ENCODE assay signal across 27 mouse cellular contexts in the genomic region with DNA sequence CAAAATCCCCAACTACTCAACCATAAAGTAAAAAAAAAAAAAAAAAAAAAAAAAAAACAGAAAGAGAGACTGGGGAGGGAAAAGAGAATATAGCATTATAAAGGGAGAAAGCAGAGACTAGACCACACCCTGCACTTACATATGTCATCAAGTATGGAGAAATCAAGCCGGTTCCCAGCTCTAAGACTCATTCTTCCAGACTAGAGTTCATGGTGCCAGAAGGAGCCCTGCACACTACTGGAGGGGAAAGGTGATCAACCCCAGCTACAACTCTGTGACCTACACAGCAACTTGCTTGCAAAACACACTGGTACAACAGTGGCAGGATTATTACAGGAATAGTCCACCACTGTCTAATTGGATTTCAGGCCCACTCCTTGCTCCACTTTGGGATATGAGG. TPM values are rescaled to one million over a fixed set of nuclear protein-coding genes. Genes with fewer than 3 reads are reported as not detected.
DNase-seq lines count a peak whose midpoint lies in the region; ATAC-seq and TF ChIP-seq lines count a peak whose summit lies in the region.
"Had no signal": no experiment of that assay in that cellular context is flagged by ENCODE, and none has a peak within 500 bp of the region (broad histone marks: within the 10 kb centered on the region; RNA-seq: fewer than 3 reads in every experiment).

No protein-coding gene starts in this region.

- TF ChIP-seq EP300 in lung, postnatal 0 days (IDR thresholded peaks at IDR 0.05), result no peak
- TF ChIP-seq EP300 in CH12.LX (IDR thresholded peaks at IDR 0.05; ENCODE audit: low read length), result no peak

- no peak overlapping the region for H3K4me2 ChIP-seq in lung, postnatal 0 days (replicated peaks; ENCODE audit: low read depth, low read length)
- no peak overlapping the region for H3K4me2 ChIP-seq in CH12.LX (ENCODE audit: insufficient read depth, low read depth, poor library complexity, severe bottlenecking)
- H3K4me2 ChIP-seq: embryonic facial prominence, embryonic 12.5 days; forebrain, embryonic 12.5 days had no signal

- ATAC-seq in lung, postnatal 0 days, result peak; percentile 56; the same call in 1 of the 2 replicates
- ATAC-seq: activated CD4-positive, CD25-positive, alpha-beta regulatory T cell, adult 4 months; CD4-positive, CD25-positive, alpha-beta regulatory T cell, adult 4 months; forebrain, embryonic 14.5 days; forebrain, embryonic 16.5 days; Patski had no signal

- TF ChIP-seq RAD21 in CH12.LX (IDR thresholded peaks at IDR 0.05; ENCODE audit: low read depth, low read length), result no peak

- in situ Hi-C loops in CH12.LX (cut with MboI; ENCODE audit: low pct_ligation_motif_present, low pct_unique_long_range_greater_than_20kb, low sequenced_read_pairs), result no loop called here

- no peak overlapping the region for H3K9ac ChIP-seq in lung, postnatal 0 days (replicated peaks; ENCODE audit: low read depth)
- H3K9ac ChIP-seq in CH12.LX (ENCODE audit: insufficient read depth, low read depth), result no peak overlapping the region
- H3K9ac ChIP-seq: embryonic facial prominence, embryonic 12.5 days; forebrain, embryonic 12.5 days had no signal

- H3K79me2 ChIP-seq in CH12.LX (replicated peaks; ENCODE audit: control insufficient read depth, extremely low read depth, insufficient read depth, poor library complexity, severe bottlenecking), result no peaks in the 10 kb centered on the region

- dilution Hi-C loops in CH12.LX (cut with MboI; ENCODE audit: extremely low pct_ligation_motif_present, extremely low pct_unique_long_range_greater_than_20kb, low sequenced_read_pairs), result no loop called here

- H3K9me3 ChIP-seq in lung, postnatal 0 days (ENCODE audit: low read length), result no peaks in the 10 kb centered on the region
- H3K9me3 ChIP-seq in CH12.LX (replicated peaks; ENCODE audit: low read length), result no peaks in the 10 kb centered on the region
- H3K9me3 ChIP-seq in midbrain, embryonic 10.5 days (replicated peaks), result no peaks in the 10 kb centered on the region
- H3K9me3 ChIP-seq: embryonic facial prominence, embryonic 10.5 days; embryonic facial prominence, embryonic 12.5 days; forebrain, embryonic 10.5 days; forebrain, embryonic 12.5 days had no signal

- TF ChIP-seq CTCF in lung, postnatal 0 days (IDR thresholded peaks at IDR 0.05), result no peak
- no peak for TF ChIP-seq CTCF in lung, adult 2 months (IDR thresholded peaks at IDR 0.05; ENCODE audit: insufficient read depth, low read length)
- no peak for TF ChIP-seq CTCF in CH12.LX (conservative IDR thresholded peaks at IDR 0.05 in 1 of 2, IDR thresholded peaks at IDR 0.05 in 1 of 2; ENCODE audit: low read depth in 2 of 2, low read length in 2 of 2)

- 57% methylated on average over 1 of the region's 1 CpGs for WGBS in lung, postnatal 0 days
- 64% methylated on average over 1 of the region's 1 CpGs for WGBS in lung, adult 2 months
- WGBS in midbrain, embryonic 10.5 days, result 89% methylated on average over 1 of the region's 1 CpGs

- H3K27ac ChIP-seq in lung, postnatal 0 days (ENCODE audit: low read length), result no peak overlapping the region
- H3K27ac ChIP-seq in CH12.LX (ENCODE audit: insufficient read depth, low read depth), result no peak overlapping the region
- no peak overlapping the region for H3K27ac ChIP-seq in midbrain, embryonic 10.5 days (replicated peaks)
- H3K27ac ChIP-seq: embryonic facial prominence, embryonic 10.5 days; embryonic facial prominence, embryonic 12.5 days; forebrain, embryonic 10.5 days; forebrain, embryonic 12.5 days had no signal

- no peaks in the 10 kb centered on the region for H3K27me3 ChIP-seq in lung, postnatal 0 days (replicated peaks; ENCODE audit: insufficient read depth, low read length)
- H3K27me3 ChIP-seq in CH12.LX (replicated peaks), result no peaks in the 10 kb centered on the region
- H3K27me3 ChIP-seq in midbrain, embryonic 10.5 days (ENCODE audit: low read depth, poor library complexity, severe bottlenecking), result no peaks in the 10 kb centered on the region
- H3K27me3 ChIP-seq: embryonic facial prominence, embryonic 12.5 days; forebrain, embryonic 12.5 days; Patski had no signal

- no peak overlapping the region for H3K4me3 ChIP-seq in lung, postnatal 0 days (ENCODE audit: low read depth, low read length)
- H3K4me3 ChIP-seq in lung, adult 2 months (replicated peaks; ENCODE audit: extremely low read depth, low read depth, low read length), result no peak overlapping the region
- H3K4me3 ChIP-seq in CH12.LX (replicated peaks in 1 of 3; ENCODE audit: low read depth in 2 of 3, low read length in 2 of 3, poor library complexity in 1 of 3), result no peak overlapping the region
- no peak overlapping the region for H3K4me3 ChIP-seq in midbrain, embryonic 10.5 days
- H3K4me3 ChIP-seq: embryonic facial prominence, embryonic 10.5 days; embryonic facial prominence, embryonic 12.5 days; forebrain, embryonic 10.5 days; forebrain, embryonic 12.5 days had no signal

- no peaks in the 10 kb centered on the region for H3K36me3 ChIP-seq in lung, postnatal 0 days (ENCODE audit: insufficient read depth, low read length)
- H3K36me3 ChIP-seq in CH12.LX (replicated peaks in 1 of 2; ENCODE audit: control insufficient read depth in 1 of 2, insufficient read depth in 1 of 2, low read length in 1 of 2), result peaks cover 3 to 61% of the 10 kb centered on the region in 2 experiments
- H3K36me3 ChIP-seq in midbrain, embryonic 10.5 days, result peaks cover 13% of the 10 kb centered on the region
- H3K36me3 ChIP-seq: forebrain, embryonic 12.5 days had no signal

- intact Hi-C loops in left cerebral cortex, postnatal 10 days (cut with DNase I), result no loop called here

- no peaks in the 10 kb centered on the region for H3K4me1 ChIP-seq in lung, postnatal 0 days (ENCODE audit: insufficient read depth, low read depth, low read length)
- H3K4me1 ChIP-seq in lung, adult 2 months (ENCODE audit: control insufficient read depth, insufficient read depth, low read length), result peaks cover 3% of the 10 kb centered on the region
- H3K4me1 ChIP-seq in CH12.LX (ENCODE audit: control insufficient read depth in 1 of 2, insufficient read depth in 2 of 2), result peaks cover 0 to 18% of the 10 kb centered on the region in 2 experiments; a peak in 2 of 4 replicates
- no peaks in the 10 kb centered on the region for H3K4me1 ChIP-seq in midbrain, embryonic 10.5 days
- H3K4me1 ChIP-seq: embryonic facial prominence, embryonic 10.5 days; embryonic facial prominence, embryonic 12.5 days; forebrain, embryonic 10.5 days; forebrain, embryonic 12.5 days had no signal

- DNase-seq in lung, postnatal 0 days (ENCODE audit: low spot score), result peak; percentile 42
- DNase-seq in lung, adult 2 months, result no peak
- no peak for DNase-seq in CH12.LX (ENCODE audit: extremely low read depth)
- peak; percentile 99 for DNase-seq in adipocyte (ENCODE audit: low spot score)
- peak; percentile 3 for DNase-seq in fat pad, adult 2 months (ENCODE audit: extremely low read depth, low read depth, low spot score)
- no peak for DNase-seq in left cerebral cortex, postnatal 10 days (ENCODE audit: extremely low spot score in 1 of 2, low spot score in 2 of 2)
- no peak for DNase-seq in midbrain, embryonic 10.5 days (ENCODE audit: low spot score)
- no peak for DNase-seq in layer of hippocampus, adult 9-10 months (ENCODE audit: low spot score)
- DNase-seq: adrenal gland, adult 2 months; adrenal gland, postnatal 10 days; adrenal gland, postnatal 25 days; B cell, adult 2 months; cerebellum, adult 11-12 months; cerebellum, adult 2 months; cerebellum, adult 9-10 months; cerebellum, postnatal 10 days; cerebellum, postnatal 25 days had no signal

- no peak for TF ChIP-seq POLR2A in lung, adult 2 months (IDR thresholded peaks at IDR 0.05; ENCODE audit: borderline replicate concordance, extremely low read depth, low read depth, low read length)
- TF ChIP-seq POLR2A in CH12.LX (IDR thresholded peaks at IDR 0.05; ENCODE audit: low read depth, low read length), result no peak

TF ChIP-seq in CH12.LX, 34 proteins besides CTCF, POLR2A, EP300 and RAD21:
- TF ChIP-seq RCOR1 (conservative IDR thresholded peaks at IDR 0.05; ENCODE audit: low read depth, low read length), result no peak
- no peak for TF ChIP-seq JUND (conservative IDR thresholded peaks at IDR 0.05; ENCODE audit: low read depth, low read length)
- peak; percentile 49; the same call in 1 of the 2 replicates for TF ChIP-seq ZNF384 (IDR thresholded peaks at IDR 0.05; ENCODE audit: low read depth, low read length)

RNA-seq across cellular contexts. Expression of a gene that starts 48.7 kb away (rescaled TPM):
- 28.8 and 46.2 TPM in 2 replicates for polyA plus RNA-seq in lung, postnatal 0 days (2015; fragmentation: Nextera tagmentation; extraction: Ambion mirVana)
- polyA plus RNA-seq in lung, adult 2 months (2012; rRNA removed), result 46.9 and 97.8 TPM in 2 replicates
- total RNA-seq in CH12.LX (2012; rRNA removed), result not detected in 2 replicates
- total RNA-seq in CH12.LX (2014; rRNA removed), result not detected in 2 replicates
- polyA plus RNA-seq in CH12.LX (2012; ENCODE audit: insufficient read length, low read depth), result not detected in 2 replicates
- 100 to 1,000 TPM; 150 to 182 TPM for total RNA-seq in left cerebral cortex, postnatal 10 days (2021)
- polyA plus RNA-seq in midbrain, embryonic 10.5 days (2016; fragmentation: Nextera tagmentation; extraction: Ambion mirVana), result 0.87 and 0.91 TPM in 2 replicates
- total RNA-seq: MEL had no signal

Comparison
In these comparisons a context has a peak if more than half of its experiments do, and no peak if none do; other contexts are left out.
1. DNase-seq: peak in lung, postnatal 0 days (single experiment), adipocyte (single experiment) and fat pad, adult 2 months (single experiment); none in lung, adult 2 months (single experiment), CH12.LX (single experiment), left cerebral cortex, postnatal 10 days (0 of 2), midbrain, embryonic 10.5 days (single experiment) and layer of hippocampus, adult 9-10 months (single experiment).
2. RNA of a gene that starts 48.7 kb away (polyA plus RNA-seq): 46.9 to 97.8 TPM in lung, adult 2 months and 28.8 to 46.2 TPM in lung, postnatal 0 days; 0.87 to 0.91 TPM in midbrain, embryonic 10.5 days and not detected in CH12.LX; every median in the first group is over 10 times any median in the second.